Comparison of ENCODE assay signal across 9 mouse cellular contexts in the genomic region with DNA sequence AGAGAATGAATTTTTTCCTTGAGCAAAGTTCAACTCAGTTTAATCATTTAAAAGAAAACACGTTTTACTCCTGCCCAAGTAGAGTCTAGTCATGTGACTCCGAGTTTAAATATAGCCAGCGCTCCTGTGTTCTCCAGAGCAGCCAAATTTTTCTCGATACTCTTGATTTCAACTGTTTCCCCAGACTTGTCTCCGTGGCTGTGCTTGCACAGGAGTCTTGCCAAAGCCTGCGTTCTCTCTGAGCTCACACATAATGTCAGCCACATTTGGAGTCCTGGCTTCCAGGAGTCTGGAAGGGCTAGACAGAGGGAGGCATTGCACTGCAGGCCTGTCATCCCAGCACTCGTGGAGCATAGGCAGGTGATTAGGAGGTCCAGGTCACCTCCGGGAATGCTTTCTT. TPM values are rescaled to one million over a fixed set of nuclear protein-coding genes. Genes with fewer than 3 reads are reported as not detected.
A peak's percentile ranks its signal among the peaks of the same experiment; 100 is the strongest.
DNase-seq lines count a peak whose midpoint lies in the region; ATAC-seq lines count a peak whose summit lies in the region.
"Had no signal": no experiment of that assay in that cellular context is flagged by ENCODE, and none has a peak within 500 bp of the region (broad histone marks: within the 10 kb centered on the region; RNA-seq: fewer than 3 reads in every experiment).

No protein-coding gene starts in this region.

- no peak for ATAC-seq in monocyte, adult 5-6 weeks (replicated peaks; ENCODE audit: insufficient number of reproducible peaks, low FRiP score, low TSS enrichment, poor library complexity, severe bottlenecking)
- ATAC-seq: Patski had no signal

- no peaks in the 10 kb centered on the region for H3K9me3 ChIP-seq in hindbrain, embryonic 10.5 days

- intact Hi-C loops in left cerebral cortex, postnatal 25 days (cut with DNase I): no loop called here

- no peaks in the 10 kb centered on the region for H3K36me3 ChIP-seq in hindbrain, embryonic 10.5 days

- H3K4me3 ChIP-seq in hindbrain, embryonic 10.5 days: no peak overlapping the region

- peaks cover 22% of the 10 kb centered on the region for H3K4me1 ChIP-seq in hindbrain, embryonic 10.5 days (replicated peaks)

- peak; percentile 39 for DNase-seq in urinary bladder, postnatal 14 days (ENCODE audit: low spot score)
- no peak for DNase-seq in urinary bladder, adult 2 months (ENCODE audit: low spot score)
- DNase-seq in heart, postnatal 4 days: peak; percentile 46
- DNase-seq in left cerebral cortex, postnatal 25 days (ENCODE audit: low spot score in 2 of 2): peak; percentile 46 to 79
- DNase-seq in ovary, adult 18-20 months (ENCODE audit: low spot score): no peak
- DNase-seq in cerebellum, adult 9-10 months: no peak
- DNase-seq in hindbrain, embryonic 10.5 days (ENCODE audit: low spot score): no peak

- H3K27me3 ChIP-seq in hindbrain, embryonic 10.5 days (ENCODE audit: insufficient read depth, poor library complexity, severe bottlenecking): peaks cover 71% of the 10 kb centered on the region
- H3K27me3 ChIP-seq: Patski had no signal

- 63% methylated on average over 8 of the region's 8 CpGs for WGBS in hindbrain, embryonic 10.5 days

- no peak overlapping the region for H3K27ac ChIP-seq in hindbrain, embryonic 10.5 days

RNA-seq across cellular contexts. Expression of gene Cys1, which starts 0.9 kb away (rescaled TPM):
- 49.0 and 49.9 TPM in 2 replicates for polyA plus RNA-seq in urinary bladder, adult 2 months (2012; rRNA removed)
- 1 to 10 TPM; 2.8 to 3.4 TPM for total RNA-seq in heart, postnatal 4 days (2021)
- total RNA-seq in left cerebral cortex, postnatal 25 days (2021): 10 to 100 TPM; 15.5 to 15.6 TPM
- polyA plus RNA-seq in hindbrain, embryonic 10.5 days (2016; fragmentation: Nextera tagmentation; extraction: Ambion mirVana): 0.34 and 0.55 TPM in 2 replicates
- total RNA-seq in monocyte, adult 5-6 weeks (2017): not detected in 3 replicates

RNA-seq across cellular contexts. Expression of gene Rrm2, which starts 25.5 kb away (rescaled TPM):
- 3.9 and 4.0 TPM in 2 replicates for polyA plus RNA-seq in urinary bladder, adult 2 months (2012; rRNA removed)
- 100 to 1,000 TPM; 166 to 174 TPM for total RNA-seq in heart, postnatal 4 days (2021)
- total RNA-seq in left cerebral cortex, postnatal 25 days (2021): 1 to 10 TPM; 2.3 to 3.0 TPM
- 552 and 686 TPM in 2 replicates for polyA plus RNA-seq in hindbrain, embryonic 10.5 days (2016; fragmentation: Nextera tagmentation; extraction: Ambion mirVana)
- 5.4 to 11.1 TPM (median 6.5 TPM) in 3 replicates for total RNA-seq in monocyte, adult 5-6 weeks (2017)

RNA-seq across cellular contexts. Expression of gene Klf11, which starts 31.5 kb away (rescaled TPM):
- 12.3 and 13.1 TPM in 2 replicates for polyA plus RNA-seq in urinary bladder, adult 2 months (2012; rRNA removed)
- total RNA-seq in heart, postnatal 4 days (2021): 10 to 100 TPM; 32.6 to 35.8 TPM
- total RNA-seq in left cerebral cortex, postnatal 25 days (2021): 1 to 10 TPM; 5.6 to 7.0 TPM
- 13.2 and 14.0 TPM in 2 replicates for polyA plus RNA-seq in hindbrain, embryonic 10.5 days (2016; fragmentation: Nextera tagmentation; extraction: Ambion mirVana)
- total RNA-seq in monocyte, adult 5-6 weeks (2017): 27.5 to 35.9 TPM (median 31.5 TPM) in 3 replicates

Comparison
In these comparisons a context has a peak if more than half of its experiments do, and no peak if none do; other contexts are left out.
1. DNase-seq: peak in urinary bladder, postnatal 14 days (single experiment), heart, postnatal 4 days (single experiment) and left cerebral cortex, postnatal 25 days (2 of 2); none in urinary bladder, adult 2 months (single experiment), ovary, adult 18-20 months (single experiment), cerebellum, adult 9-10 months (single experiment) and hindbrain, embryonic 10.5 days (single experiment).
2. RNA of gene Rrm2, which starts 25.5 kb away (total RNA-seq): 166 to 174 TPM in heart, postnatal 4 days; 5.4 to 11.1 TPM in monocyte, adult 5-6 weeks and 2.3 to 3.0 TPM in left cerebral cortex, postnatal 25 days; every median in the first group is over 10 times any median in the second.